Mouse (Mus musculus): ENCODE results near the gene Maoa. TPM values are rescaled to one million over a fixed set of nuclear protein-coding genes. Genes with fewer than 3 reads are reported as not detected.

The Maoa gene
- 18.4 and 18.5 TPM in 2 replicates for polyA plus RNA-seq (2015; fragmentation: Nextera tagmentation; extraction: Ambion mirVana)

- peak within 1 kb of the TSS; percentile 61 for H3K27ac ChIP-seq (ENCODE audit: low read length)
- peak within 1 kb of the TSS; percentile 78 for H3K4me2 ChIP-seq (replicated peaks; ENCODE audit: low read depth, low read length)
- H3K9ac ChIP-seq (replicated peaks; ENCODE audit: low read length): peak within 1 kb of the TSS; percentile 67
- no peaks in the 10 kb centered on the region for H3K27me3 ChIP-seq (ENCODE audit: insufficient read depth, low read length)
- H3K4me1 ChIP-seq (ENCODE audit: insufficient read depth, low read length): no peaks in the 10 kb centered on the region
- peak within 1 kb of the TSS; percentile 56 for H3K4me3 ChIP-seq (ENCODE audit: low read length)
- H3K9me3 ChIP-seq (ENCODE audit: low read length): no peaks in the 10 kb centered on the region
- 25% methylated on average over 33 of the region's 33 CpGs for WGBS
- peak; percentile 93 for ATAC-seq (ENCODE audit: low FRiP score, low TSS enrichment)
- no peaks in the 10 kb centered on the region for H3K36me3 ChIP-seq (ENCODE audit: insufficient read depth, low read length)
Measured at GRCm38 (mm10) chrX:16619034-16619929, at the start of gene Maoa. TSS of gene Maoa (plus strand) at chrX:16619698.

- ATAC-seq (ENCODE audit: low FRiP score, low TSS enrichment): peak; percentile 97
- WGBS: 16% methylated on average over 59 of the region's 60 CpGs
Measured at GRCm38 (mm10) chrX:16618225-16619033, 1.1 kb upstream of the Maoa start.

DNA sequence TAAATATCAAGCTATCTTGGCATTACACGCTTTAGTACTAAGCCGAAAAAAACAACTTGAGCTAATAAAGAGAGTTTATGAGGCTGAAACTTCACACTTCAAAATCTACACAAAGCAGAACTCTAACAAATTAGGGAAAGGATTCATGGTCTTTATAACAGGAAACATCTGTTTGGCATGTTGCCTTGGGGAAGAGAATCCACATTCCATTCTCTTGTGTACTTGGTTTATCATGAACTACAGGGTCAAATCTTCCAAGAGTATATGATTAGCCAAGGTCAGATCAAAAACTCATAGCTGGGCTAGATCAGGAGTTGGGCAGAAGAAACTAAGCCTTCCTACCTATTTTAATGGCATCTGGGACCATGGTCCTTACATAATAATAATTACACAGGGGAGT is 37.0 kb downstream of the Maoa start:
- no peaks in the 10 kb centered on the region for H3K27me3 ChIP-seq (ENCODE audit: insufficient read depth, low read length)
- ATAC-seq (ENCODE audit: low FRiP score, low TSS enrichment): no peak
- no peak overlapping the region for H3K4me3 ChIP-seq (ENCODE audit: low read length)
- H3K4me1 ChIP-seq (ENCODE audit: insufficient read depth, low read length): no peaks in the 10 kb centered on the region
- H3K4me2 ChIP-seq (replicated peaks; ENCODE audit: low read depth, low read length): no peak overlapping the region
- H3K27ac ChIP-seq (ENCODE audit: low read length): no peak overlapping the region
- H3K36me3 ChIP-seq (ENCODE audit: insufficient read depth, low read length): no peaks in the 10 kb centered on the region
- H3K9me3 ChIP-seq (ENCODE audit: low read length): no peaks in the 10 kb centered on the region
- H3K9ac ChIP-seq (replicated peaks; ENCODE audit: low read length): no peak overlapping the region
- WGBS: 52% methylated on average over 2 of the region's 2 CpGs

More at GRCm38 (mm10) chrX:16618225-16619033, 1.1 kb upstream of the Maoa start:
- peak overlapping the region; percentile 56 for H3K4me3 ChIP-seq (ENCODE audit: low read length)
- H3K4me2 ChIP-seq (replicated peaks; ENCODE audit: low read depth, low read length): peak overlapping the region; percentile 78
- peak overlapping the region; percentile 67 for H3K9ac ChIP-seq (replicated peaks; ENCODE audit: low read length)
- no peaks in the 10 kb centered on the region for H3K27me3 ChIP-seq (ENCODE audit: insufficient read depth, low read length)
- no peaks in the 10 kb centered on the region for H3K9me3 ChIP-seq (ENCODE audit: low read length)
- H3K36me3 ChIP-seq (ENCODE audit: insufficient read depth, low read length): no peaks in the 10 kb centered on the region
- H3K4me1 ChIP-seq (ENCODE audit: insufficient read depth, low read length): no peaks in the 10 kb centered on the region
- H3K27ac ChIP-seq (ENCODE audit: low read length): peak overlapping the region; percentile 63

DNA sequence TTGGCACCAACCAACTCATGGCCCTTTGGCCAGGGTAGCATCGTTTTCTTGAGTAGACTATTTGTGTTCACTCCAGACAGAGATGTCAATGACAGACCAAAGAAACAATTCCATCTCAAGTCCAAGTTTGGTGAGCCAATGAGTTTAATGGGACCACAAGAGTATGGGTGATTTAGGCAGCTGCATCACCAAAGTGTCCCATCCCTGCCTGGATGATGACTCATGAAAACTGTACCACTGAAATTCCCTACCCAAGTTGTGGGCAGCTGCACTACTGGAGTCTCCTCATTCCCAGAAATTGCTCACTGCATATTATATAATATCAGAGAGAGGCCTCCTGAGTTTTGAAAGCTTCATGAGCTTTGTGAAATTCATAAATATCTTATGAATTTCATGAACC is 86.6 kb downstream of the Maoa start:
- Histone ChIP-seq H3K4me2 (replicated peaks; ENCODE audit: low read depth, low read length) (no peak overlapping the region), H3K27ac (ENCODE audit: low read length) (no peak overlapping the region), H3K4me1 (ENCODE audit: insufficient read depth, low read length) (no peaks in the 10 kb centered on the region), H3K27me3 (ENCODE audit: insufficient read depth, low read length) (no peaks in the 10 kb centered on the region), H3K4me3 (ENCODE audit: low read length) (no peak overlapping the region), H3K9ac (replicated peaks; ENCODE audit: low read length) (no peak overlapping the region), H3K9me3 (ENCODE audit: low read length) (no peaks in the 10 kb centered on the region), H3K36me3 (ENCODE audit: insufficient read depth, low read length) (no peaks in the 10 kb centered on the region)
- ATAC-seq (ENCODE audit: low FRiP score, low TSS enrichment): no peak
- WGBS: 93% methylated on average over 1 of the region's 1 CpGs

- Histone ChIP-seq H3K4me2 (replicated peaks; ENCODE audit: low read depth, low read length) (no peak overlapping the region), H3K36me3 (ENCODE audit: insufficient read depth, low read length) (no peaks in the 10 kb centered on the region), H3K9me3 (ENCODE audit: low read length) (no peaks in the 10 kb centered on the region), H3K4me1 (ENCODE audit: insufficient read depth, low read length) (no peaks in the 10 kb centered on the region), H3K4me3 (ENCODE audit: low read length) (no peak overlapping the region), H3K27ac (ENCODE audit: low read length) (no peak overlapping the region), H3K9ac (replicated peaks; ENCODE audit: low read length) (no peak overlapping the region), H3K27me3 (ENCODE audit: insufficient read depth, low read length) (no peaks in the 10 kb centered on the region)
- no peak for ATAC-seq (ENCODE audit: low FRiP score, low TSS enrichment)
- WGBS: 67% methylated on average over 1 of the region's 1 CpGs
Measured at GRCm38 (mm10) chrX:16714033-16714432, 94.5 kb downstream of the Maoa start.

Other genes with a start within 250 kb of the Maoa start
- gene Cypt1, start 96.8 kb upstream of the Maoa start, polyA plus RNA-seq (2015; fragmentation: Nextera tagmentation; extraction: Ambion mirVana): not detected in 2 replicates
- gene Maob, start 197.7 kb downstream of the Maoa start, polyA plus RNA-seq (2015; fragmentation: Nextera tagmentation; extraction: Ambion mirVana): 5.8 and 7.4 TPM in 2 replicates

All from kidney, embryonic 16.5 days (tissue).